Mouse (Mus musculus) liver, embryonic 14.5 days (tissue): ENCODE results near the gene Clip2.

Experiments
- CTCF ChIP-seq: IDR thresholded peaks from 2 replicates; pipeline ENCODE4 v1.5.1; 2016; ENCODE audit warnings: antibody characterized with exemption, low read depth, control low read depth
- EP300 ChIP-seq: IDR thresholded peaks from 2 replicates; pipeline ENCODE4 v1.6.1; 2016; ENCODE audit warnings: antibody characterized with exemption, low read depth

DNA sequence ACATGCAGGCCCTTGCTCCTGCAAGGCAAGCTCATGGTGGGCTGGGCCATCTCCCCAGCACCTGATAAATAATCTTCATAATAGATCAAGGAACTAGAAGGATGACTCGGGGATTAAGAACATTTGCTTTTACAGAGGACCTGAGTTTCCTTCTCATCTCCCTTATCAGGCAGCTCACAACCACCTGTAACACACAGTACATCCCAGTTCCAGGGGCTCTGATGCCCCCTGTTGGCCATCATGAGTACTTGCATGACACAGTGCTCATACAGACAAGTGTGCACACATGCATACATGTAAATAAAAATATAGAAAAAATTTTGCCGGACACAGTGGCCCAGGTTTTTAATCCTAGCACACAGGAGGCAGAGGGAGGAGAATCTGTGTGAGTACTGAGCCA, 78.3 kb downstream of the Clip2 start:
- TF ChIP-seq CTCF (peak; percentile 83), EP300 (no peak)
